Mouse (Mus musculus) bone marrow macrophage, adult 2 months (primary cell): ENCODE data around the gene Gm3417.
"Not testable (repeated sequence)": the region's sequence is repeated elsewhere in the genome, so short reads cannot be mapped to it uniquely, and the experiment has no call there.

Experiments used
- CTCF ChIP-seq: IDR thresholded peaks from 2 replicates; pipeline ENCODE4 v1.5.1; 2012; ENCODE audit warnings: low read depth, mild to moderate bottlenecking, low read length, moderate library complexity
- POLR2A ChIP-seq: IDR thresholded peaks from 2 replicates; pipeline ENCODE4 v1.6.1; 2012; ENCODE audit warnings: mild to moderate bottlenecking, low read depth, low read length, borderline replicate concordance

DNA sequence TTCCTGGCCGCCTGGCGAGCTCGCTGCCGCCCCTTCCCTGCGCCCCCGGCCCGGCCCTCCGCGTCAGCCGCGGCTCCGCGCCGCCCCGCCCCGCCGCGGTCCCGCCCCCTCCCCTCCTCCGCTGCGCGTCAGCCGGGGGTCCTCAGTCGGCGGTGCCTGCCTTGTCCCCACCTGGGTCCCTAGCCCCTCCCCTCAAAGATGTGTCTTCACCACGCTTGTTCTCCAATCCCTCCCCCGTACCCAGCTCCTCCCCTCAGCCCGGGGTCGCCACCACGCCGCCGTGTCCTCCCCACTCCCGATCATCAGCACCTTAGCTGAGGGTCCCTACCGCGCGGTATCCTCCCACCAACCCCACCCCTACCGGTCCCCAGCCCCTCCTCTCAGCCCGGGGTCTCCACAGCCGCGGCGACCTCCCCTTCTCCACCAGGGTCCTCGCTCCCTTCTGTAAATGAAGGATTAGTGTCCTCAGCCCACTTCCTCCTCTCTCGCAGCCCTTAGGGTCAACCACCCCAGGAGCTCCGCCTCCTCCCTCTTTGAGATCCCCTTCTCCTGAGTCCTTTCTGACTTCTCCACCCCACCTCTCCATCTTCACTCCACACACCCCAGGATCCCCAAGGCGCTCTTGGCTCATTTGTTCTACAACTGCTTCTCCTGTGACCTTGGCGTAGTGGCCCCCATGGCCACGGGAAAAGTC is 14.7 kb upstream of the Gm3417 start:
- not testable (repeated sequence) for TF ChIP-seq POLR2A, CTCF
